Mouse (Mus musculus): ENCODE measurements around the gene Sgsm2. TPM values are rescaled to one million over a fixed set of nuclear protein-coding genes. Genes with fewer than 3 reads are reported as not detected.

The Sgsm2 gene
- total and polyA plus RNA-seq, 3 experiments, result 5.1 to 8.3 (median 5.3) TPM

- intact Hi-C loops (cut with DNase I), result loop anchor here (5.0 kb wide), 1 partner anchor 251 kb away; the partner anchor contains the start of gene Ovca2
- Histone ChIP-seq H3K36me3 (ENCODE audit: control insufficient read depth, insufficient read depth, low read length) (peaks cover 6% of the 10 kb centered on the region), H3K79me2 (replicated peaks; ENCODE audit: control insufficient read depth, insufficient read depth, low read length) (peaks cover 4% of the 10 kb centered on the region; the same call in 1 of the 2 replicates), H3K4me3 (peak overlapping the region; percentile 86), H3K4me1 (ENCODE audit: control insufficient read depth, insufficient read depth, low read length) (peaks cover 2% of the 10 kb centered on the region), H3K27me3 (ENCODE audit: control insufficient read depth, insufficient read depth, low read length) (no peaks in the 10 kb centered on the region), H3K9ac (ENCODE audit: low read depth, low read length) (peak overlapping the region; percentile 95), H3K27ac (peak overlapping the region; percentile 98)
- WGBS, result 3% methylated on average over 11 of the region's 11 CpGs
- DNase-seq, result peak in 1 of 2 experiments; percentile 49
- TF ChIP-seq POLR2A (IDR thresholded peaks at IDR 0.05; ENCODE audit: insufficient read depth, low read depth, low read length), result no peak
- no peak for TF ChIP-seq CTCF (IDR thresholded peaks at IDR 0.05)
- TF ChIP-seq EP300 (IDR thresholded peaks at IDR 0.05; ENCODE audit: insufficient read depth, low read depth, low read length), result no peak
These were observed 29.6 kb upstream of the Sgsm2 start for GRCm38 (mm10) chr11:74926388-74927005.

- WGBS, result under 1% methylated on average over 73 of the region's 88 CpGs
These were observed 28.9 kb upstream of the Sgsm2 start, which contains the start of the genes Smg6 and Srr for GRCm38 (mm10) chr11:74925577-74926387. Smg6 (plus strand) TSS chr11:74925823. Srr (minus strand) TSS chr11:74925948.

GRCm38 (mm10) chr11:74924149-74924548, 27.3 kb upstream of the Sgsm2 start:
- Histone ChIP-seq H3K4me3 (no peak overlapping the region), H3K27me3 (ENCODE audit: control insufficient read depth, insufficient read depth, low read length) (no peaks in the 10 kb centered on the region), H3K4me1 (ENCODE audit: control insufficient read depth, insufficient read depth, low read length) (peaks cover 2% of the 10 kb centered on the region), H3K9ac (ENCODE audit: low read depth, low read length) (no peak overlapping the region), H3K36me3 (ENCODE audit: control insufficient read depth, insufficient read depth, low read length) (peaks cover 6% of the 10 kb centered on the region), H3K27ac (no peak overlapping the region), H3K79me2 (replicated peaks; ENCODE audit: control insufficient read depth, insufficient read depth, low read length) (0 out of 2 replicates have a peak, but pooled peaks cover 1% of the 10 kb centered on the region)
- TF ChIP-seq CTCF (IDR thresholded peaks at IDR 0.05) (peak; percentile 57), EP300 (IDR thresholded peaks at IDR 0.05; ENCODE audit: insufficient read depth, low read depth, low read length) (no peak), POLR2A (IDR thresholded peaks at IDR 0.05; ENCODE audit: insufficient read depth, low read depth, low read length) (no peak)
- DNase-seq, result peak; percentile 26 to 34
- intact Hi-C loops (cut with DNase I), result no loop called here
- WGBS, result 61% methylated on average over 4 of the region's 4 CpGs

More at GRCm38 (mm10) chr11:74925577-74926387, 28.9 kb upstream of the Sgsm2 start, which contains the start of the genes Smg6 and Srr:
- Histone ChIP-seq H3K27me3 (ENCODE audit: control insufficient read depth, insufficient read depth, low read length) (no peaks in the 10 kb centered on the region), H3K27ac (peak within 1 kb of the TSS; percentile 98), H3K4me3 (peak within 1 kb of the TSS; percentile 86), H3K9ac (ENCODE audit: low read depth, low read length) (peak within 1 kb of the TSS; percentile 95), H3K36me3 (ENCODE audit: control insufficient read depth, insufficient read depth, low read length) (peaks cover 6% of the 10 kb centered on the region), H3K4me1 (ENCODE audit: control insufficient read depth, insufficient read depth, low read length) (peaks cover 2% of the 10 kb centered on the region), H3K79me2 (replicated peaks; ENCODE audit: control insufficient read depth, insufficient read depth, low read length) (peaks cover 4% of the 10 kb centered on the region; the same call in 1 of the 2 replicates)
- TF ChIP-seq CTCF (IDR thresholded peaks at IDR 0.05) (0 out of 2 replicates have a peak, but pooled peaks have one; percentile 15), POLR2A (IDR thresholded peaks at IDR 0.05; ENCODE audit: insufficient read depth, low read depth, low read length) (peak; percentile 79), EP300 (IDR thresholded peaks at IDR 0.05; ENCODE audit: insufficient read depth, low read depth, low read length) (0 out of 2 replicates have a peak, but pooled peaks have one; percentile 10)
- peak; percentile 92 to 95 for DNase-seq
- intact Hi-C loops (cut with DNase I), result loop anchor here (5.0 kb wide), 1 partner anchor 252 kb away; the partner anchor contains the start of gene Ovca2

- intact Hi-C loops (cut with DNase I), result no loop called here
- no peak overlapping the region for H3K27ac ChIP-seq
- H3K9ac ChIP-seq (ENCODE audit: low read depth, low read length), result no peak overlapping the region
- H3K79me2 ChIP-seq (replicated peaks; ENCODE audit: control insufficient read depth, insufficient read depth, low read length), result 0 out of 2 replicates have a peak, but pooled peaks cover 1% of the 10 kb centered on the region
- H3K4me1 ChIP-seq (ENCODE audit: control insufficient read depth, insufficient read depth, low read length), result no peaks in the 10 kb centered on the region
- TF ChIP-seq POLR2A (IDR thresholded peaks at IDR 0.05; ENCODE audit: insufficient read depth, low read depth, low read length) (no peak), CTCF (IDR thresholded peaks at IDR 0.05) (no peak), EP300 (IDR thresholded peaks at IDR 0.05; ENCODE audit: insufficient read depth, low read depth, low read length) (no peak)
- H3K4me3 ChIP-seq, result no peak overlapping the region
- no peaks in the 10 kb centered on the region; the same call in 1 of the 2 replicates for H3K36me3 ChIP-seq (ENCODE audit: control insufficient read depth, insufficient read depth, low read length)
- 75% methylated on average over 6 of the region's 6 CpGs for WGBS
- no peak for DNase-seq
- H3K27me3 ChIP-seq (ENCODE audit: control insufficient read depth, insufficient read depth, low read length), result no peaks in the 10 kb centered on the region
These were observed 22.4 kb upstream of the Sgsm2 start for GRCm38 (mm10) chr11:74919249-74919648.

- WGBS, result 81% methylated on average over 3 of the region's 3 CpGs
- Histone ChIP-seq H3K4me3 (no peak overlapping the region), H3K4me1 (ENCODE audit: control insufficient read depth, insufficient read depth, low read length) (no peaks in the 10 kb centered on the region), H3K27me3 (ENCODE audit: control insufficient read depth, insufficient read depth, low read length) (no peaks in the 10 kb centered on the region), H3K36me3 (ENCODE audit: control insufficient read depth, insufficient read depth, low read length) (peaks cover 2% of the 10 kb centered on the region), H3K79me2 (replicated peaks; ENCODE audit: control insufficient read depth, insufficient read depth, low read length) (no peaks in the 10 kb centered on the region), H3K9ac (ENCODE audit: low read depth, low read length) (no peak overlapping the region), H3K27ac (no peak overlapping the region)
- DNase-seq, result no peak
- intact Hi-C loops (cut with DNase I), result no loop called here
- TF ChIP-seq EP300 (IDR thresholded peaks at IDR 0.05; ENCODE audit: insufficient read depth, low read depth, low read length) (no peak), POLR2A (IDR thresholded peaks at IDR 0.05; ENCODE audit: insufficient read depth, low read depth, low read length) (no peak), CTCF (IDR thresholded peaks at IDR 0.05) (no peak)
These were observed 15.6 kb upstream of the Sgsm2 start for GRCm38 (mm10) chr11:74912492-74912891.
